Mouse (Mus musculus) left cerebral cortex, postnatal 36 days (tissue): ENCODE measurements around the gene Svop. TPM values are rescaled to one million over a fixed set of nuclear protein-coding genes. Genes with fewer than 3 reads are reported as not detected.

ENCODE experiments used
- DNase-seq, 2 experiments: peaks; one replicate each; pipeline ENCODE4 v3.0.0; 2021 to 2022; ENCODE audit warnings: low spot score in 2 of 2, mixed read lengths in 1 of 2
- intact Hi-C: fragments of 180-260 bp; cut with DNase I; formaldehyde crosslinking; loops from one replicate; pipeline ENCODE4 v1.15.1; 2025
- total RNA-seq, 2 experiments: library from RNA; stranded (reverse); gene quantifications; 2 replicates each; pipeline ENCODE4 v1.2.3; 2021

Gene Svop
- total RNA-seq, 2 experiments from 2014 or later = 179 to 201 TPM

- no peak for DNase-seq
- intact Hi-C loops = no loop called here
Observed at GRCm38 (mm10) chr5:114057129-114057731, 34.1 kb downstream of the Svop start.

- DNase-seq = peak in 1 of 2 experiments; percentile 39
- intact Hi-C loops = loop anchor here (5.0 kb wide), 1 partner anchor 40 kb away; the partner anchor contains the start of gene Svop
Observed at GRCm38 (mm10) chr5:114052246-114052761, 39.1 kb downstream of the Svop start.

GRCm38 (mm10) chr5:114048731-114049308 lies 42.5 kb downstream of the Svop start:
- intact Hi-C loops = loop anchor here (5.0 to 10.0 kb wide), 2 partner anchors 92 to 194 kb away; no protein-coding TSS in a partner anchor
- no peak for DNase-seq

- intact Hi-C loops = loop anchor here (5.0 to 10.0 kb wide), 2 partner anchors 90 to 192 kb away; no protein-coding TSS in a partner anchor
- DNase-seq = no peak
Observed at GRCm38 (mm10) chr5:114047182-114047581, 44.2 kb downstream of the Svop start.

DNA sequence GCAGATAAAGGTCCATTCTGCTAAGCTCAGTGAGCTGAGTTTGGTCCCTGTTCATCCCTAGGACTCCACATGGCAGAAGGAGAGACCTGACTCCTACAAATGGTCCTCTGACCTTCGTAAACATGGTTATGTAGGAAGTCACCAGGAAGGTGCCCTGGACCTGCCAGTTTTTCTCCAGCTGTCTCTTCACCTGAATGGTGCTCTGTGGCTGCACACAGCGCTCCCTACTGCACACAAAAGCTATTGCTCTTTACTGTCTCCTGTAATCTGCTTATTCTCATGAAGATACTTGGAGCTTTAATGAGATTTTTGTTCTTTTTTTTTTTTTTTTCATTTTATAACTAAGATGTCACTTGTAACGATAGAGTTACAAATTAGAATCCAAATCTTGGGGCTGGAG lies 44.8 kb downstream of the Svop start:
- no peak for DNase-seq
- intact Hi-C loops = loop anchor here (5.0 to 10.0 kb wide), 2 partner anchors 89 to 192 kb away; no protein-coding TSS in a partner anchor

DNA sequence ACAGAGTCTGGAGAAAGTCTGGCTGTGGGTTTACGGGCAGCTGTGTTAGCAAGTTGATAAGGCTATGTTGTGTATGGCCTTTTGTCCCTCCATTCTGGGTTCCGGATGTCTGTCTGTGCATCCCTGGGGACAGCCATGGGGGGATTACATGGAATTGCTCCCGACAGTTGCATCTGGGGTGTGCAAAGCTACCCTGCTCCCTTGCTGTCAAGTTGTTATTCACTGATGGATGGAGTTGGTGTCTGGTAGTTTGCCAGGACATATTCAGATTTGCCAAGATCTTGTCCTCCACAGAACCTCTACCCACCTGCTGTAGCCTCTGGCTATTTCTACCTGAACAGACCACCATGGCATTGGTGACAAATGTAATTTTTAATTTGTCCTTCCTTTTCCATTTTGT lies 45.2 kb downstream of the Svop start:
- DNase-seq = no peak
- intact Hi-C loops = loop anchor here (5.0 to 10.0 kb wide), 2 partner anchors 89 to 191 kb away; no protein-coding TSS in a partner anchor

GRCm38 (mm10) chr5:114045134-114045533 lies 46.2 kb downstream of the Svop start:
- intact Hi-C loops = loop anchor here (5.0 to 10.0 kb wide), 2 partner anchors 88 to 190 kb away; no protein-coding TSS in a partner anchor
- no peak for DNase-seq

DNA sequence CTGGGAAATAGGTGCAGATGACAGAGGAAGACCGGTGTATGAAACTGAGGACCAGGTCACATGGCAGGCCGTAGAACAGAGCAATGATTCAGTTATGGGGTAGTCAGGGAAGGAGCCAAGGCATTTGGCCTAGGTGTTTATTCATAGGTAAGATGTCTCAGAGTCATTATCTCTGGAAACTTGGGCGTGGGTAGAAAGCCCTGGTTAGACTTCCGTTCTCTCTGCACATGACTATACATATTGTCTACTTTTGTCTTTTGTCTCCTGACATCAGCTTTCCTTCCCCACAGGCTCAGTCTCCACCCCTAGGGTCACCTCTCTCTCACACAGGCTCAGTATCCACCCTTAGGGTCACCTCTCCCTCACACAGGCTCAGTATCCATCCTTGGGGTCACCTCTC lies 47.6 kb downstream of the Svop start:
- intact Hi-C loops = loop anchor here (10.0 kb wide), 1 partner anchor 189 kb away; no protein-coding TSS in a partner anchor
- no peak for DNase-seq

DNA sequence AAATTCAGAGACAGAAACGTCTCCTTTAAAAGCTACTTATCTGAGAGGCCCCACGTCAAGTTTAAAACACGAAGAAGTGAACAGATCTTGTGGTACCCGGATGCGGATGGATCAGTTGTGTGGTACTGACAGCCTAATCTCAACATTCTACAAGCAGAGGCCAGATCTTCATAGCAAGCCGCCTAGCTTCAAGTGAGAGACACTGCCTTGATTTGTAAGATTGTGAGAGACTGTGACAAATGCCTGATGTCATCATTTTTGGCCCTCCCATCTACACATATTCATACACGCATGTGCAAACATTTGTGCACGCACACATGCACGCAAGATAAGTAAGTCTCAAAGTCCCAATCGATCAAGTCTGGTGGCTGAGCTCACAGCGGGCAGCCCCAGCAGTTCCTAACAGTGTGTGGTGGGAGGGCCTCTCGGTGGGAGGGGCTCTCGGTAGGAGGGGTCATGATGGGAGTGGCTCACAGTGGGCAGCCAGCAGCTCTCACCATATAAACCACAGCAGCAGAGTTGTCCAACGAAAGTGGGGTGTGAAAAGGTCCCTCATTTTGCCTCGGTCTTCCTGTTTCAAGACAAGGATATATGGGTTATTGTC lies 49.9 kb downstream of the Svop start:
- DNase-seq = no peak
- intact Hi-C loops = loop anchor here (10.0 kb wide), 1 partner anchor 187 kb away; no protein-coding TSS in a partner anchor

DNA sequence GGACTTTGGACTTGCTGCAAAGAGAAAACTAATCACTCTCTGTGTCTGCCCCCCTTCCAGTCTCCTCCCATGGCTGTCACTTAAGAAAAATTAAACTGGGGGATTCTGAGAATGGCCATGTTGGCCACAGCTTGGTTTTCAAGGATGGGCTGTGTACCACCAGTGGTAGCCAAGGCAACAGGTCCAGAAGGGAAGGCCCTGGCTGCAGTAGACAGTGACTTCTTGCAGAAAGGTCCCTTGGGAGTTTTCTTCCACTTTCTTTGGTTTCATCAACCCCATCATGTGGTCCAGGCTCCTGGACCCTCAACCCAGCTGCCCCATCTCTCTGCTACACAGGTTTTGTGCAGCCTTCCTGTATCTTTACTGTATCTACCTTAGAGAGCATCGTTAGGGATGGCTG lies 50.5 kb downstream of the Svop start:
- DNase-seq = no peak
- intact Hi-C loops = loop anchor here (10.0 kb wide), 1 partner anchor 186 kb away; no protein-coding TSS in a partner anchor

DNA sequence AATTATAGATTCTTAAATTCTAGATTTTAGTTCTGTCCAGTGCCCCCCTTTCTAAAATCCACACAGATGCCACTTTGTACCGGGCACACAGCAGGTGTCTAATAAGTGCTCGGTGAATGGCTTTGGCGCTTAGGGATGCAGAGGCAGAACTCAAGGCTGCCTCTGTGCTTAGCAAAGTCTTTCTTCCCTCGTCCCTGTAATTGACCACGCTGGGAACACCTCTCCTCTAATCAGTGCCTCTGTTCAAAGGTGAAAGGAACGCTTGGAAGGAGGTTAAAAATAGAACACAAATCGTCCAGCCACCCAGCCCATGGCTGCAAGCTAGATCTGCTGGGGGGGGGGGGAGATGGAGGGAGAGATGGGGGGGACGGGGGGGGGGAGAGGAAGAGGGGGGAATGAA lies 50.9 kb downstream of the Svop start:
- intact Hi-C loops = loop anchor here (10.0 kb wide), 1 partner anchor 186 kb away; no protein-coding TSS in a partner anchor
- no peak for DNase-seq

DNA sequence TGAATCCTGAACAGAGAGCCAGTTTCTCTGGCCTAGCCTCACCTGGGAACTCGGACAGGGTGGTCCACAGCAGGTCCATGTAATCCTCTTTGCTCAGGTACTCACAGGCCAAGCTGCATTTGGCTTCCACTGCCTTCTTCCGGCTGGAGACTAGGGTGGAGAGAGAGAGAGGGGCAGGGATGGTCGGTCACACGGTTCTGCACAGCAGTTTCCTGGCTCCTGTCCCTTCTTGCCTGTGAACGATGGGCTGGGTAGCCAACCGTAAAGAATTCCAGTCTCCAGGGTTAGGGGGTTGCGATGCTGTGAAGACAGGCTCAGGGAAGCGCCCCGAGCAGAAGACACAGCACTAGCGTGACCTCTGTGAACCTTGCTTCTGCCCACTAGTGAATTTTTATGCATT lies 56.3 kb downstream of the Svop start:
- intact Hi-C loops = no loop called here
- DNase-seq = no peak

DNA sequence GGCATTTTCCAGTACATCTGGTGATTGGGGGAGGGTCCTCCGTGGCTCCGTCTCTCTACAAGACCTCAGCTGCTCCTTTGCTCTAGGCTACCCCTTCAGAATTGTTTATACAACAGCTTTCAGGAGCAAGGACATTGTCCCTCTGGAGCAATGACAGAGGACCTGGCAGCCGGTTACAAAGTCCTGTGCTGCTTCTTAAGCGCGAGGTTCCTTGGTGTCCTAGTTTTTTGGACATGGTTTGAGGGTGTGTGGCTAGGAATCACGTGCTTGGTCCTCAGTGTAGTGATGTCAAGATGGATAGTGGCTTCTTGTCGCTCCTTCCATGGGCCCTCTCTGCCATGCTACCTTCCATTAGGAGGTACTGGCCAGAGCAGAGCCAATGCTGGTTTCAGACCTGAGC lies 57.0 kb downstream of the Svop start:
- DNase-seq = no peak
- intact Hi-C loops = no loop called here

DNA sequence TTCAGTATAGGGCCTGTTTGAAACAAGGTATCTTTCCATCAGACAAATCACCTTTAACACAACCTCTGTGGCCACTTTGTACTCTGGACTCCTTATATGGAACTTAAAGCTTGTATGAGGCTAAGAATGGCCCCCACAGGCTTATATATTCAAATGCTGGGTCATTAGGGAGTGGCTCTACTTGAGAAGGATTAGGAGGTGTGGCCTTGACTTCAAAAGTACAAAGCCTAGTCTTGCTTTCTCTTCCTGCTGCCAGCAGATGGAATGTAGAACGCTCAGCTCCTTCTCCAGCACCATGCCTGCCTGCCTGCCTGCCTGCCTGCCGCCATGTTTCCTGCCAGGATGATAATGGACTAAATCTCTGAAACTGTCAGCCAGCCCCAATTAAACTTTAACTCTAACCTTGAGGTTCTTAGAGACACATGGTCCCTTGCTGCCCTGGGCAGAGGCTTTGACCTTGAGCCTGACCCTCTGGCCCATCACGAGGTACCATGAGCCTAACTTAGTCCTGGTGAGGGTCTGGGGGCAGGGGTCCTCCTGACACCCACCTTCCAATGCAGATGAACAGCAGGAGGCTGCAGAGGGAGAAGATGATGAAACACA lies 59.1 kb downstream of the Svop start:
- intact Hi-C loops = no loop called here

DNA sequence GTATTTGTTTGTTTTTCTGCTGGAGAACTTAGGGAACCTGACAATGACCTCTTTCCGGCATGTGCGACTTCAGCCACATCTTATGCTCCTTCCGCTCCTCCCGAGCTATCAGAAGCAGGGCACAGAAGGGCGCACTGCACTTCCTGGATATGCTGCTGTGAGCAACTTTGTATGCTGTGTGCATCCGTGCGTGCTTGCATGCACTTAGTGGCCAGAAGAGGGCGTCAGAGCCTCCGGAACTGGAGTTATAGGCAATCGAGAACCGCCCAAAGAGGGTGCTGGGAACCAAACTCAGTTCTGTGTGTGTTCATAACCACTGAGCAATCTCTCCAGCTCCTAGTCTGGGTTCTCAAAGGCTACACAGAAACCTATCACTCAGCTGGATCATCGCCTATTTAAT lies 60.7 kb downstream of the Svop start:
- intact Hi-C loops = no loop called here
- no peak for DNase-seq

More for the DNA sequence above, 59.1 kb downstream of the Svop start:
- no peak for DNase-seq

DNA sequence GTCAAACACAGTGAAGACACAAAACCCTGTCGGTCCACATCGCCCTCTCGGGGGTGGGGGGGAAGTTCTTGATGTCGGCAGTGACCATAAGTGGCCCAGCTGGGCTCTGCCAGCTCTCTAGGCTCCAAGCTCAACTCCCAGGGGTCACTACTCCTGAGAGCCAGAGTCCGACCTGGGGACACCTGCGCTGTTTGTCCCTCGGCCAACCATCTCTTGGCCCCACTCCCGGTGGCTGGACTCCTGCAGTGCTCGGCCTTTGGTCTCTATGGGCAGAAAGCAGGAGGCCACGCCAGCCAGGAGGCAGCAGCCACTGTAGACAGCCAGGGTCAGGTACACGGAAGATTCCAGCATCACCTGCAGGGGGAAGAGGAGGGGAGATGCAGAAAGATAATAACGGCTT lies 63.3 kb downstream of the Svop start:
- intact Hi-C loops = no loop called here
- no peak for DNase-seq

- no peak for DNase-seq
- intact Hi-C loops = no loop called here
Observed at GRCm38 (mm10) chr5:114027217-114027944, 64.0 kb downstream of the Svop start.

DNA sequence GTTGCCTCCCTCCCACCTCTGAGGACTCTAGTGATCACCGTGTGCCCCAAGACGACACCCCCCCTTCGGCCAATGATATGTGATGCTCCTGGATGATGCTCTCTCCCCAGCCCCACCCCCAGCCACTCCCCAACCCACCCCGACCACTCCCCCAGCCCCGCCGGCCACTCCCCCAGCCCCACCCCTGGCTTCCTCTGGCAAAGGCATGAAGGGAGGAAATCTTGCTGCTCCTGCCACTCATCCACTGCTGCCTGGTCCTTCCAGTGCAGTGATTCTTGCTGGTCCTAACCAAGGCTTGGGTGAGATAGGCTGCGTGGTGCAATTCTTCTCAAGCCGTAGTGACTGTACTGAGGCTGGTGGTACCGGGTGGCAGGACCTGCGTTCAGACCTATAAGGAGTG lies 66.5 kb downstream of the Svop start:
- intact Hi-C loops = no loop called here
- DNase-seq = no peak

DNA sequence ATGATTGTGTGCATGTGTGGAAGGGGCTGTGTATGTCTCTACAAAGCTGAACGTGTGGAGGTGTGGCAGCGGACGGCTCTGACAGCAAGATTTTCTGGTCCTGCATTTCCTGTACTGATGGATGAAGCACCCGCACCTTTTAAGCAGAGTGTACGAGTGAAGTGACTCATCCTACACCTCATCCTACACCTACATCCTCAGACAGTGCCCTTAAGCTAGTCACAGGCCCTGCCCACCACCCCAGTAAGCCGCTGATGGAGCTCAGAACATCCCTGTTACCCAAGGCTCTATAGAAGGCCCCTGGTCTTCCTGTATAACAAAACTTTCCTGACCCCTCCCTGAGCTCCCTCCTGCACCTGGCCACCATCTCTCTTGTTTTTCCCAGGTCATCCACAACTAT lies 67.0 kb downstream of the Svop start:
- no peak for DNase-seq
- intact Hi-C loops = no loop called here
